Mouse (Mus musculus) lung, adult 2 months (tissue): ENCODE data around the gene Syngr2. TPM values are rescaled to one million over a fixed set of nuclear protein-coding genes. Genes with fewer than 3 reads are reported as not detected.
A peak's percentile ranks its signal among the peaks of the same experiment; 100 is the strongest.

Source experiments
- DNase-seq: peaks from one replicate; pipeline ENCODE4 v3.0.0; 2022
- H3K4me1 ChIP-seq: fragments of 200-500 bp; 2 replicates; pipeline ENCODE4 v1.6.1; 2011; ENCODE audit warnings: low read length; ENCODE audit not compliant: control insufficient read depth, insufficient read depth
- H3K4me3 ChIP-seq: fragments of 200-500 bp; replicated peaks from 2 replicates; pipeline ENCODE3; 2011; ENCODE audit warnings: low read depth, mild to moderate bottlenecking, control low read depth, low read length; ENCODE audit errors: extremely low read depth
- CTCF ChIP-seq: fragments of 200-500 bp; IDR thresholded peaks from 2 replicates; pipeline ENCODE4 v1.5.1; 2011; ENCODE audit warnings: mild to moderate bottlenecking, low read length, control low read depth; ENCODE audit not compliant: insufficient read depth
- POLR2A ChIP-seq: fragments of 200-500 bp; IDR thresholded peaks from 2 replicates; pipeline ENCODE4 v1.6.1; 2011; ENCODE audit warnings: low read depth, mild to moderate bottlenecking, control low read depth, low read length, borderline replicate concordance; ENCODE audit errors: extremely low read depth
- WGBS: fragments of 180-500 bp; shearing (Covaris S2); methylation state at CpG from one replicate; pipeline ENCODE4 v1.1.7; 2018; 5-methylcytosine and 5-hydroxymethylcytosine counted together
- polyA plus RNA-seq: library from polyadenylated mRNA; depleted of rRNA; stranded (reverse); fragments of >200 nt; gene quantifications from 2 replicates; pipeline ENCODE4 v1.2.3, GENCODE M21; 2012

Gene Syngr2
- polyA plus RNA-seq, 1 experiment = 191 TPM

- no peak for TF ChIP-seq CTCF
- TF ChIP-seq POLR2A = no peak
- no peak overlapping the region for H3K4me3 ChIP-seq
- WGBS = 83% methylated on average over 7 of the region's 7 CpGs
- no peak for DNase-seq
- peaks cover 6% of the 10 kb centered on the region; the same call in 1 of the 2 replicates for H3K4me1 ChIP-seq
Measured at GRCm38 (mm10) chr11:117769683-117770047, 39.8 kb upstream of the Syngr2 start.

GRCm38 (mm10) chr11:117770407-117770806 lies 39.1 kb upstream of the Syngr2 start:
- DNase-seq = no peak
- Histone ChIP-seq H3K4me1 (peaks cover 6% of the 10 kb centered on the region; the same call in 1 of the 2 replicates), H3K4me3 (no peak overlapping the region)
- TF ChIP-seq POLR2A (no peak), CTCF (no peak)
- WGBS = 88% methylated on average over 10 of the region's 10 CpGs

- Histone ChIP-seq H3K4me3 (no peak overlapping the region), H3K4me1 (peaks cover 6% of the 10 kb centered on the region; the same call in 1 of the 2 replicates)
- TF ChIP-seq CTCF = no peak
- TF ChIP-seq POLR2A = no peak
- no peak for DNase-seq
- 91% methylated on average over 7 of the region's 7 CpGs for WGBS
Measured at GRCm38 (mm10) chr11:117772352-117772751, 37.1 kb upstream of the Syngr2 start.

GRCm38 (mm10) chr11:117774925-117775324 lies 34.5 kb upstream of the Syngr2 start:
- no peak overlapping the region for H3K4me3 ChIP-seq
- H3K4me1 ChIP-seq = peaks cover 7% of the 10 kb centered on the region
- DNase-seq = no peak
- TF ChIP-seq POLR2A = no peak
- TF ChIP-seq CTCF = no peak
- WGBS = 90% methylated on average over 10 of the region's 10 CpGs

- DNase-seq = no peak
- no peak for TF ChIP-seq POLR2A
- TF ChIP-seq CTCF = no peak
- no peak overlapping the region for H3K4me3 ChIP-seq
- 84% methylated on average over 13 of the region's 13 CpGs for whole genome bisulfite sequencing
- peaks cover 7% of the 10 kb centered on the region for H3K4me1 ChIP-seq
Measured at GRCm38 (mm10) chr11:117775540-117775939, 33.9 kb upstream of the Syngr2 start.

- 92% methylated on average over 14 of the region's 14 CpGs for WGBS
- H3K4me3 ChIP-seq = no peak overlapping the region
- no peak for DNase-seq
- TF ChIP-seq CTCF = no peak
- no peak for TF ChIP-seq POLR2A
- H3K4me1 ChIP-seq = peaks cover 7% of the 10 kb centered on the region
Measured at GRCm38 (mm10) chr11:117776085-117776792, 33.2 kb upstream of the Syngr2 start.

- 74% methylated on average over 5 of the region's 5 CpGs for WGBS
Measured at GRCm38 (mm10) chr11:117777111-117777510, 32.4 kb upstream of the Syngr2 start.

GRCm38 (mm10) chr11:117778031-117778430 lies 31.4 kb upstream of the Syngr2 start:
- no peak for DNase-seq
- TF ChIP-seq CTCF = no peak
- 82% methylated on average over 11 of the region's 11 CpGs for WGBS
- no peak overlapping the region for H3K4me3 ChIP-seq
- peaks cover 9% of the 10 kb centered on the region for H3K4me1 ChIP-seq

More at GRCm38 (mm10) chr11:117777111-117777510, 32.4 kb upstream of the Syngr2 start:
- TF ChIP-seq CTCF (no peak), POLR2A (no peak)
- DNase-seq = no peak
- H3K4me1 ChIP-seq = peaks cover 9% of the 10 kb centered on the region
- H3K4me3 ChIP-seq = no peak overlapping the region

- Histone ChIP-seq H3K4me1 (peaks cover 9% of the 10 kb centered on the region), H3K4me3 (peak overlapping the region; percentile 58)
- peak; percentile 33 for DNase-seq
- 26% methylated on average over 12 of the region's 12 CpGs for WGBS
- TF ChIP-seq CTCF = no peak
- peak; percentile 43; the same call in 1 of the 2 replicates for TF ChIP-seq POLR2A
Measured at GRCm38 (mm10) chr11:117778851-117779433, 30.5 kb upstream of the Syngr2 start.

GRCm38 (mm10) chr11:117779434-117780198 lies 29.9 kb upstream of the Syngr2 start:
- Histone ChIP-seq H3K4me3 (peak overlapping the region; percentile 58), H3K4me1 (peaks cover 9% of the 10 kb centered on the region)
- WGBS = 1% methylated on average over 38 of the region's 38 CpGs
- peak; percentile 72 for DNase-seq
- TF ChIP-seq CTCF = no peak
- peak; percentile 91; the same call in 1 of the 2 replicates for TF ChIP-seq POLR2A

- H3K4me3 ChIP-seq = peak overlapping the region; percentile 58
- WGBS = under 1% methylated on average over 17 of the region's 17 CpGs
- no peak for DNase-seq
- H3K4me1 ChIP-seq = peaks cover 9% of the 10 kb centered on the region
- no peak for TF ChIP-seq POLR2A
- no peak for TF ChIP-seq CTCF
Measured at GRCm38 (mm10) chr11:117780199-117780515, 29.3 kb upstream of the Syngr2 start.
